In the genomic region with DNA sequence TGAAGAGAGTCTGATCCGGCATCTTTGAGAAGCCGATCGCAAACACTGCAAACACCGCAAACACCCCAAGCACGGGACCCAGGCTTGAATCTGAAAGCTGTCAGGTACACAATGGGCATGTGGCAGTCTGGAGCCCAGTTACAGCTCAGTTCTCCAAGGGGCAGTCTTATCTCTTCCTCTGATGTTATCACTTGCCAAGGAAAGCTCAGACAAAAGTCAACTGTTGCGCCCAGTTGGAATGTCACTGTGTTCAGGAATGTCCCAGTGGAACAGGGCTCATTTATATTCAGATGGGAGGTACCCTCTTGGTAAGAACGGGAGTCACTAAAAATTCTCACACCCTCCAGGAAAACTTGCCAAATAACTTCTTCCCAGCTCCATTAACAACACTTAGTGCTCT, we compare ENCODE assay signal across 25 mouse cellular contexts.
DNase-seq lines count a peak whose midpoint lies in the region; ATAC-seq and TF ChIP-seq lines count a peak whose summit lies in the region.
"Had no signal": no experiment of that assay in that cellular context is flagged by ENCODE, and none has a peak within 500 bp of the region (broad histone marks: within the 10 kb centered on the region; RNA-seq: fewer than 3 reads in every experiment).

No protein-coding gene starts in this region.

- H3K27me3 ChIP-seq in heart, embryonic 16.5 days (ENCODE audit: control insufficient read depth, insufficient read depth, low read length): no peaks in the 10 kb centered on the region
- no peaks in the 10 kb centered on the region for H3K27me3 ChIP-seq in heart, embryonic 12.5 days (replicated peaks)
- H3K27me3 ChIP-seq in liver, postnatal 0 days (ENCODE audit: insufficient read depth, low read length): no peaks in the 10 kb centered on the region
- H3K27me3 ChIP-seq in liver, embryonic 11.5 days (replicated peaks; ENCODE audit: control insufficient read depth, insufficient read depth, low read length): no peaks in the 10 kb centered on the region
- H3K27me3 ChIP-seq: limb, embryonic 12.5 days; liver, embryonic 15.5 days; neural tube, embryonic 13.5 days; Patski had no signal

- no peak for DNase-seq in liver, postnatal 0 days
- DNase-seq in liver, embryonic 11.5 days (ENCODE audit: low spot score): no peak
- DNase-seq in R1 (ENCODE audit: low read depth, low spot score): peak; percentile 48
- no peak for DNase-seq in adrenal gland, adult 2 months
- DNase-seq in left cerebral cortex, adult 9 months (ENCODE audit: low spot score in 2 of 2): no peak
- DNase-seq: adrenal gland, postnatal 25 days; cerebellum, adult 11-12 months; cerebellum, postnatal 25 days; embryo, embryonic 11 days; kidney, postnatal 4 days; midbrain, embryonic 14.5 days; right cerebral cortex, adult 18-20 months; thymus, adult 18-20 months; thymus, postnatal 4 days had no signal

- WGBS in heart, embryonic 16.5 days: 54% methylated on average over 7 of the region's 7 CpGs
- WGBS in heart, embryonic 12.5 days: 53% methylated on average over 7 of the region's 7 CpGs
- WGBS in liver, postnatal 0 days (ENCODE audit: insufficient replicate concordance): 67% methylated on average over 7 of the region's 7 CpGs
- WGBS in liver, embryonic 11.5 days: 67% methylated on average over 7 of the region's 7 CpGs

- peak; percentile 38; the same call in 1 of the 2 replicates for ATAC-seq in heart, embryonic 16.5 days (replicated peaks; ENCODE audit: extremely low read depth, insufficient read depth, low FRiP score)
- no peak for ATAC-seq in heart, embryonic 12.5 days (ENCODE audit: insufficient number of reproducible peaks, low FRiP score)
- no peak for ATAC-seq in liver, postnatal 0 days
- no peak for ATAC-seq in liver, embryonic 11.5 days (replicated peaks; ENCODE audit: low FRiP score)
- ATAC-seq: forebrain, embryonic 16.5 days; hindbrain, embryonic 16.5 days; intestine, embryonic 16.5 days had no signal

- TF ChIP-seq CTCF in liver, postnatal 0 days (IDR thresholded peaks at IDR 0.05; ENCODE audit: low read depth): no peak
- TF ChIP-seq CTCF in embryonic fibroblast, embryonic 13.5 days (IDR thresholded peaks at IDR 0.05; ENCODE audit: borderline replicate concordance, insufficient read depth, low read length): no peak

- no peaks in the 10 kb centered on the region for H3K9me3 ChIP-seq in heart, embryonic 16.5 days (replicated peaks; ENCODE audit: control insufficient read depth, low read length)
- H3K9me3 ChIP-seq in heart, embryonic 12.5 days (replicated peaks): no peaks in the 10 kb centered on the region
- no peaks in the 10 kb centered on the region for H3K9me3 ChIP-seq in liver, postnatal 0 days (ENCODE audit: low read length)
- no peaks in the 10 kb centered on the region for H3K9me3 ChIP-seq in liver, embryonic 11.5 days (ENCODE audit: control insufficient read depth, low read length)
- H3K9me3 ChIP-seq: limb, embryonic 12.5 days; liver, embryonic 15.5 days; megakaryocyte, embryonic 14.5 days; neural tube, embryonic 13.5 days had no signal

- H3K27ac ChIP-seq in heart, embryonic 16.5 days (ENCODE audit: low read length): peak overlapping the region; percentile 61
- H3K27ac ChIP-seq in heart, embryonic 12.5 days (ENCODE audit: poor library complexity, severe bottlenecking): no peak overlapping the region
- H3K27ac ChIP-seq in liver, postnatal 0 days (ENCODE audit: low read depth): peak overlapping the region; percentile 16; the same call in 1 of the 2 replicates
- no peak overlapping the region for H3K27ac ChIP-seq in liver, embryonic 11.5 days (ENCODE audit: low read depth, low read length)
- H3K27ac ChIP-seq in embryonic fibroblast, embryonic 13.5 days (ENCODE audit: insufficient read depth, low read length): peak overlapping the region; percentile 83
- H3K27ac ChIP-seq: limb, embryonic 12.5 days; liver, embryonic 15.5 days; neural tube, embryonic 13.5 days had no signal

- no peaks in the 10 kb centered on the region; the same call in 1 of the 2 replicates for H3K36me3 ChIP-seq in heart, embryonic 16.5 days (ENCODE audit: control insufficient read depth, insufficient read depth)
- H3K36me3 ChIP-seq in heart, embryonic 12.5 days: peaks cover 15% of the 10 kb centered on the region
- no peaks in the 10 kb centered on the region for H3K36me3 ChIP-seq in liver, postnatal 0 days (replicated peaks; ENCODE audit: insufficient read depth, low read length)
- H3K36me3 ChIP-seq in liver, embryonic 11.5 days (ENCODE audit: control insufficient read depth, insufficient read depth, low read length): no peaks in the 10 kb centered on the region
- H3K36me3 ChIP-seq: liver, embryonic 15.5 days; neural tube, embryonic 13.5 days had no signal

- no peak overlapping the region for H3K9ac ChIP-seq in heart, embryonic 16.5 days (ENCODE audit: low read length)
- H3K9ac ChIP-seq in heart, embryonic 12.5 days: no peak overlapping the region
- no peak overlapping the region for H3K9ac ChIP-seq in liver, postnatal 0 days (replicated peaks)
- H3K9ac ChIP-seq in liver, embryonic 11.5 days (ENCODE audit: low read depth, low read length): no peak overlapping the region
- H3K9ac ChIP-seq: limb, embryonic 12.5 days; liver, embryonic 15.5 days; neural tube, embryonic 13.5 days had no signal

- peaks cover 52% of the 10 kb centered on the region for H3K4me1 ChIP-seq in heart, embryonic 16.5 days (ENCODE audit: control insufficient read depth, insufficient read depth, low read length)
- peaks cover 64% of the 10 kb centered on the region for H3K4me1 ChIP-seq in heart, embryonic 12.5 days (replicated peaks)
- peaks cover 33% of the 10 kb centered on the region for H3K4me1 ChIP-seq in liver, postnatal 0 days (ENCODE audit: insufficient read depth)
- no peaks in the 10 kb centered on the region for H3K4me1 ChIP-seq in liver, embryonic 11.5 days (replicated peaks; ENCODE audit: control insufficient read depth, insufficient read depth, low read length)
- peaks cover 35% of the 10 kb centered on the region for H3K4me1 ChIP-seq in embryonic fibroblast, embryonic 13.5 days (ENCODE audit: control insufficient read depth, insufficient read depth, low read length)

- TF ChIP-seq POLR2A in embryonic fibroblast, embryonic 13.5 days (IDR thresholded peaks at IDR 0.05; ENCODE audit: low read depth, low read length): no peak

- H3K4me2 ChIP-seq in heart, embryonic 16.5 days (ENCODE audit: low read depth, low read length): no peak overlapping the region
- no peak overlapping the region for H3K4me2 ChIP-seq in heart, embryonic 12.5 days
- no peak overlapping the region for H3K4me2 ChIP-seq in liver, postnatal 0 days (ENCODE audit: low read depth, low read length)
- H3K4me2 ChIP-seq in liver, embryonic 11.5 days: no peak overlapping the region
- H3K4me2 ChIP-seq: limb, embryonic 12.5 days; liver, embryonic 15.5 days; neural tube, embryonic 13.5 days had no signal

- no peak for TF ChIP-seq EP300 in liver, postnatal 0 days (IDR thresholded peaks at IDR 0.05; ENCODE audit: low read depth)

- no peak overlapping the region for H3K4me3 ChIP-seq in heart, embryonic 16.5 days (ENCODE audit: low read length)
- no peak overlapping the region for H3K4me3 ChIP-seq in heart, embryonic 12.5 days
- no peak overlapping the region for H3K4me3 ChIP-seq in liver, postnatal 0 days (ENCODE audit: low read depth, low read length)
- no peak overlapping the region for H3K4me3 ChIP-seq in liver, embryonic 11.5 days (ENCODE audit: low read depth, low read length)
- H3K4me3 ChIP-seq in embryonic fibroblast, embryonic 13.5 days (ENCODE audit: insufficient read depth, low read length): no peak overlapping the region
- H3K4me3 ChIP-seq: limb, embryonic 12.5 days; liver, embryonic 15.5 days; megakaryocyte, embryonic 14.5 days; neural tube, embryonic 13.5 days had no signal

Comparison
In these comparisons a context has a peak if more than half of its experiments do, and no peak if none do; other contexts are left out.
1. H3K27ac ChIP-seq: peak in heart, embryonic 16.5 days (single experiment), liver, postnatal 0 days (single experiment) and embryonic fibroblast, embryonic 13.5 days (single experiment); none in heart, embryonic 12.5 days (single experiment) and liver, embryonic 11.5 days (single experiment).